Mouse (Mus musculus) thymus, postnatal 0 days (tissue): Measurements from ENCODE around the gene Hmga2. TPM values are rescaled to one million over a fixed set of nuclear protein-coding genes. Genes with fewer than 3 reads are reported as not detected.
"Not testable (repeated sequence)": the region's sequence is repeated elsewhere in the genome, so short reads cannot be mapped to it uniquely, and the experiment has no call there.

Experiments used
- DNase-seq: peaks from one replicate; pipeline ENCODE4 v3.0.0-alpha.2; 2015; ENCODE audit warnings: low spot score
- microRNA counts: library from miRNA; unstranded; fragments of <30 nt; microRNA quantifications from one replicate; lab custom pipeline; 2015
- microRNA-seq: library from miRNA; unstranded; fragments of <30 nt; microRNA quantifications from one replicate; pipeline ENCODE4, GENCODE M21; 2016; ENCODE audit warnings: borderline number of aligned reads
- polyA plus RNA-seq: library from polyadenylated mRNA; unstranded; fragments of >200 nt; fragmentation: Nextera tagmentation; extraction: Ambion mirVana; gene quantifications from 2 replicates; pipeline ENCODE4 v1.2.1, GENCODE M21; 2015

Gene Hmga2
- polyA plus RNA-seq, 1 experiment from 2014 or later = 1.1 TPM

DNA sequence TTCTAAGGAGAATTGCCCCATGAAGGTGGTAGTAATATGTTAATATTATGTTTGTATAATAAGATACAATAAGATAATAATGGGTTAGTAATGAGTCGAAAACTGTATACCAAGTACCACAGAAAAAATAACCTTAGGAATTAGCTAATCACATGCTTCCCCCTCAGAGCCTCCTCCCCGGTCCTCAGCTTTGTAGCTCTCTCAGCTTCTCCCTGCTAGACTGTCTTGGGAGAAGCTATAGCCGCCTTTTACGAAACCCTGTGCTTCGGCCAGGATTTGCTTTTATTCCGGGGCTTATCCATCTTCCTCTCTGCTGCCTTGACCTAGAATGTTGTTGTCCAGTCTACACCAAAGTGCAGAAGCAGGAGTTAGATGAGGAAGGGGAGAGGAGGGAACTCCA, 130.9 kb downstream of the Hmga2 start:
- DNase-seq = no peak

GRCm38 (mm10) chr10:120344558-120345318, 131.5 kb downstream of the Hmga2 start:
- no peak for DNase-seq

DNA sequence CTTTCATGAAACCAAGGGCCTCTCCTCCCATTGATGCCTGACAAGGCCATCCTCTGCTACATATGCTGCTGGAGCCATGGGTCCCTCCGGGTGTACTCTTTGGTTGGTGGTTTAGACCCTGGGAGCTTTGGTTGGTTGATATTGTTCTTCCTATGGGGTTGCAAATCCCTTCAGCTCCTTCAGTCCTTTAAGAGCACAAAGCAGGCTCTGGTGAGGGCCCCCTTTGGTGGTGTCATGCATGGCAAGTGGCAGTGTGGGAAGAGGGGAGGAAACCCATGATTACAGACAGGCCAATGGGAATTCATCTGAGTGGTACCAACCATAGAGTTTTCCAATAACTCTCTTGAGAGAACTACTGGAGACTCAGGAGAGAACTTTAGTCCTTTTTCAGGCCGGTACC, 136.4 kb downstream of the Hmga2 start:
- DNase-seq = not testable (repeated sequence)

DNA sequence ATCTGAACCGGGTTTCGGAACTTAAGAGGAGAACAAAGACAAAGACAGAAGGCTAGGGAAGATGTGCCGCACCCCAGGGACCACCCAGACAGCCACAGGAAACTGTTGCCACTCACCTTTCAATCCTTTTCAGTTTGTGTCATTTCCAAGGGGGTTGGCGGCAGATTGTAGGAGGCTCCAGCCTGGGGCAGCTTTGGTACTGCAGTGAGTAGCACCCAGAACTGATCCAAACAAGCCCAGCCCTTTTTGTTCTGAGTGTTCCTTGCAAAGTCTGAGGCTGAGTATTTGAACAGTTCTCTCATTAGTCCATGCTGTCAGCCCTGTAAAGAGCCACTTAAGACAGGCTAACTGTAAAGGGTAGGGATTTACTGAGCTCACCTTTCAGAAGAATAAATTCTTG, 136.9 kb downstream of the Hmga2 start:
- no peak for DNase-seq

GRCm38 (mm10) chr10:120338841-120339240, 137.4 kb downstream of the Hmga2 start:
- no peak for DNase-seq

- not testable (repeated sequence) for DNase-seq
Observed at GRCm38 (mm10) chr10:120338431-120338830, 137.8 kb downstream of the Hmga2 start.

GRCm38 (mm10) chr10:120327946-120328345, 148.3 kb downstream of the Hmga2 start:
- no peak for DNase-seq

DNA sequence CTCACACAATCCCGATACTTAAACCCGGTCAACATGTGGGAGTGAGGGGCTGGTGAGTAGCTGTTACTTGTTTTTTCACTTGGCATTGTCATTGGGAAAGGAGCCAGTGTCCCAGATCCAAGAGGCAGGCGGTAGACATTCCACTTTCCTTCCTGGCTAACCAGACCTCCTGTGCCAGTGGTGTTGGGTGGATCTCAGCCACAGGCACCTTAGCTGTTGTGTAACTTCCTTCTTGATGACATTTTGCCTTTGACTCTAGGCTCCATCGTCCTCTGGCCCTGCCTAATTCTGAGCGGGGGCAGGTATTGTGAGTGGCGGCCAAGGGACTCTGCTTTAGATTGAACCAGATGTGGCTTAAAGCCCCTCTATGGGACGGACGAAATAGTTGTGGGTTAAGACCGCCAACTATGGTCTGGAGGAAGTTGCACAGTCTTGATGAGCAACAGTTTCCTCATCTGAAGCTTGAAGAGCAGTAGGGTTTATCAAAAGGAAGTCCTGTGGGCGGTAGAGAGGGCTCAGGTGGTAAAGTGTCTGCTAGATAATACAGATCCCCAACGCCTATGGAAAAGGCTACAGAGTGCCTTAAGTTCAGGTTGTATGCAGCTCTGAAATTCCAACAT, 152.6 kb downstream of the Hmga2 start:
- no peak for DNase-seq

DNA sequence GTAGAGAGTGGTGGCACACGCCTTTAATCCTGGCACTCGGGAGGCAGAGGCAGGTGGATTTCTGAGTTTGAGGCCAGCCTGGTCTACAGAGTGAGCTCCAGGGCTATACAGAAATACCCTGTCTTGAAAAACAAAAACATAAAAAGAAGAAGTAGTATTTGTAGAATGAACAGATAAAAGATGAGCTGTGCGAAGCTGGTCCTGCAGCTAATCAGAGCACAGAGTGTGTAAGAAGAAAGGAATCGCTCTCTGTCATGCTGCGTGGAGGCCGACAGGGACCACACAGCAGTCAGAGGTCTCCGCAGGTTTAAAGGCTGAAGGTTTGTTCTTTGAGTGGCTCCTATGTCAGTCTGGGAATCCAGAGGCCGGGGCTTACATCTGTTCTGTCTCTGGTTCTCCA, 153.5 kb downstream of the Hmga2 start:
- DNase-seq = no peak

GRCm38 (mm10) chr10:120319614-120320013, 156.7 kb downstream of the Hmga2 start:
- no peak for DNase-seq

MicroRNAs within 50 kb of the gene (microRNA counts, 519-probe panel; counts per million panel counts)
- microRNA mmu-miR-763 (lab: Ali Mortazavi, UCI) = 473 counts per million, percentile 71 among the panel's probes with 10 or more counts

Small RNA genes lying within 50 kb of the gene (microRNA-seq; reads per million reads assigned to microRNA genes)
- not detected for gene Mir763

Other genes starting within 250 kb of the Hmga2 start
- 67.9 and 74.0 TPM in 2 replicates for gene Llph, start 249.4 kb downstream of the Hmga2 start, polyA plus RNA-seq